Mouse (Mus musculus): ENCODE results near the gene Gm9817.

Gene Gm9817

DNA sequence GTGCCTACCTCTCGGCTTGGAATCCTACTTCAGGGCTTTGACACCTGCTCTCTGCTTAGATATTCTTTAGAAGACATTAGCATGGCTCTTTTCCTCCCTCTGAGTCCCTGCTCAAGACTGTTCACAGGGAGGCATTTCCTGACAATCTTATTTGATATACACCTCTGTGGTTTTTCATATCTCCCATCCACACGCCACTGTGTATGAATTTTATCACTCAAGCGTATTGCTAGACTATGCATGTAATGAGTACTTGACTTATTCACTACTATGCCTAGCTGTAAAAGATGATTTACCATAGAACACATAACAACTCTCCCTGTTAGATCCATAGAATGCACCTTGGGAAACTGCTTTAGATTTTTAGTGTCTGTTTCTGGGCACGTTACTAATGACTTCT, 14.3 kb downstream of the Gm9817 start:
- no peak for DNase-seq

DNA sequence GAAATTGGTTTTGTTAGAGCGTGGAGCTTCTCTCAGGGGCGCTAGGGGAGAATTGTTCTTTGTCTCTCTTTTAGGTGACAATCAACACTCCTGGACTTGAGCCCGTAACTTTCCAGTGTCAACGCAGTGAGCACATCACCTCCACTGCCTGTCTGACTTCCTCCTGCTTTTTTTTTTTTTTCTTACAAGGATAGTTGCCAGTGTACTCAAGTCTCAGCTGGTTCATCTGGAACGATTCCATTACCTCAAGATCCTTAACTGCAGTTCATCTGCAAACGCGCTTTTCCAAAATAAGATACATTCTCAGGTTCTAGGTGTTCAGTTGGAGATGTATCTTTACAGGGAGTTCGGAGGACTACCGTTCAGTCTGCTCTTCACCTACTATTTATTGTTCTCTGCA, 16.5 kb downstream of the Gm9817 start:
- no peak for DNase-seq

GRCm38 (mm10) chr13:45099582-45100229, 21.2 kb downstream of the Gm9817 start:
- no peak for DNase-seq

GRCm38 (mm10) chr13:45106480-45106879, 28.0 kb downstream of the Gm9817 start:
- no peak for DNase-seq

GRCm38 (mm10) chr13:45108851-45109390, 30.4 kb downstream of the Gm9817 start:
- no peak for DNase-seq

GRCm38 (mm10) chr13:45118375-45118774, 39.9 kb downstream of the Gm9817 start:
- DNase-seq: no peak

DNA sequence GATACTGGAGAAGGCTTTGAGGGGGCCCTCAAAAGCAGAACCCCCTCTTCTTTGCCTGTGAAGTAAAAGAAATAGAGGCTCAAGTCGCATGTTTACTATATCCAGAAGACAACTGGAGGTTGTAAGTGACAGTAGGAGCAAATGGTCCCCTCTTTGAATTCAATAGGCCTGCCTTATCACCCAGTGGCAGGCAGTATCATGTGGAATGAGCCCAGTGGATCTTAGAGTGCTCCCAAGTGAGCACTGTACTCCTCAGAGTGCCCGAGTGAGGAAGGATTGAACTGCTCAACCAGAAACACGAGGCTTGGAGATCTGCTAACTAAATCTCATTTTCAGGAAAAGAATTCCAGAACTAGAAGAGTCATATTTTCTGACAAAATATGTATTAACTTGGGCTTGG, 40.3 kb downstream of the Gm9817 start:
- DNase-seq: no peak

Data from kidney, postnatal 25 days (tissue).